Mouse (Mus musculus) G1E (cell line): ENCODE results near the gene Csf3.

Experiments used
- CTCF ChIP-seq: IDR thresholded peaks from 2 replicates; pipeline ENCODE4 v1.5.1; 2012; ENCODE audit warnings: low read depth, low read length, inconsistent platforms, mixed read lengths
- GATA1 ChIP-seq: IDR thresholded peaks from 2 replicates; pipeline ENCODE4 v1.6.1; 2012; ENCODE audit warnings: borderline replicate concordance, low read length, inconsistent platforms, mixed read lengths
- GATA2 ChIP-seq: IDR thresholded peaks from 2 replicates; pipeline ENCODE4 v1.6.1; 2012; ENCODE audit warnings: low read depth, low read length, inconsistent platforms, borderline replicate concordance
- POLR2AphosphoS5 ChIP-seq: IDR thresholded peaks from 2 replicates; pipeline ENCODE4 v1.6.1; 2012; ENCODE audit warnings: low read depth, low read length, inconsistent platforms; ENCODE audit not compliant: insufficient replicate concordance
- TAL1 ChIP-seq: conservative IDR thresholded peaks from 2 replicates; pipeline ENCODE4 v1.6.1; 2012; ENCODE audit warnings: low read depth, low read length, inconsistent platforms, mixed read lengths

- no peak for TF ChIP-seq CTCF
- TF ChIP-seq GATA1: no peak
- TF ChIP-seq TAL1: no peak
- no peak for TF ChIP-seq POLR2AphosphoS5
- TF ChIP-seq GATA2: no peak
Observed at GRCm38 (mm10) chr11:98736176-98736575, 35.1 kb downstream of the Csf3 start.
